Mouse (Mus musculus): Measurements from ENCODE around the gene Suv39h1.
"Not testable (repeated sequence)": the region's sequence is repeated elsewhere in the genome, so short reads cannot be mapped to it uniquely, and the experiment has no call there.

Suv39h1 gene

GRCm38 (mm10) chrX:8074430-8075014, at the start of gene Suv39h1:
Gene Suv39h1, minus strand, starts transcription at chrX:8074760.
- peak; percentile 98 for DNase-seq

GRCm38 (mm10) chrX:8123821-8124470, 49.4 kb upstream of the Suv39h1 start:
- no peak for DNase-seq

GRCm38 (mm10) chrX:8117264-8117663, 42.7 kb upstream of the Suv39h1 start:
- DNase-seq = no peak

- DNase-seq = no peak
Observed at GRCm38 (mm10) chrX:8115275-8115674, 40.7 kb upstream of the Suv39h1 start.

GRCm38 (mm10) chrX:8105019-8105418, 30.5 kb upstream of the Suv39h1 start:
- no peak for DNase-seq

GRCm38 (mm10) chrX:8102213-8102668, 27.7 kb upstream of the Suv39h1 start:
- DNase-seq = no peak

- no peak for DNase-seq
Observed at GRCm38 (mm10) chrX:8101017-8101416, 26.5 kb upstream of the Suv39h1 start.

GRCm38 (mm10) chrX:8099435-8099834, 24.9 kb upstream of the Suv39h1 start:
- DNase-seq = no peak

- DNase-seq = peak; percentile 98
Observed at GRCm38 (mm10) chrX:8096787-8097242, 22.3 kb upstream of the Suv39h1 start.

- peak; percentile 90 for DNase-seq
Observed at GRCm38 (mm10) chrX:8096068-8096786, 21.7 kb upstream of the Suv39h1 start.

GRCm38 (mm10) chrX:8095546-8095945, 21.0 kb upstream of the Suv39h1 start:
- DNase-seq = no peak

- not testable (repeated sequence) for DNase-seq
Observed at GRCm38 (mm10) chrX:8090954-8091347, 16.4 kb upstream of the Suv39h1 start.

GRCm38 (mm10) chrX:8090346-8090953, 15.9 kb upstream of the Suv39h1 start, which contains the start of gene Was:
Gene Was, minus strand, starts transcription at chrX:8090498.
- DNase-seq = no peak

GRCm38 (mm10) chrX:8089746-8090145, 15.2 kb upstream of the Suv39h1 start:
- DNase-seq = no peak

- no peak for DNase-seq
Observed at GRCm38 (mm10) chrX:8085611-8086010, 11.1 kb upstream of the Suv39h1 start.

- no peak for DNase-seq
Observed at GRCm38 (mm10) chrX:8084771-8085259, 10.3 kb upstream of the Suv39h1 start.

- no peak for DNase-seq
Observed at GRCm38 (mm10) chrX:8075104-8075503, 544 bp upstream of the Suv39h1 start.

- DNase-seq = peak; percentile 7
Observed at GRCm38 (mm10) chrX:8073881-8074429, 605 bp downstream of the Suv39h1 start.

GRCm38 (mm10) chrX:8069166-8069565, 5.4 kb downstream of the Suv39h1 start:
- DNase-seq = no peak

GRCm38 (mm10) chrX:8051044-8051781, 23.3 kb downstream of the Suv39h1 start:
- DNase-seq = not testable (repeated sequence)

- DNase-seq = no peak
Observed at GRCm38 (mm10) chrX:8033009-8033408, 41.6 kb downstream of the Suv39h1 start.

- DNase-seq = no peak
Observed at GRCm38 (mm10) chrX:8026811-8027210, 47.7 kb downstream of the Suv39h1 start.
